Mouse (Mus musculus) cerebellum, postnatal 36 days (tissue): ENCODE measurements around the gene Rps11.
A peak's percentile ranks its signal among the peaks of the same experiment; 100 is the strongest.
"Not testable (repeated sequence)": the region's sequence is repeated elsewhere in the genome, so short reads cannot be mapped to it uniquely, and the experiment has no call there.

Source experiments
- DNase-seq, 2 experiments: peaks; one replicate each; pipeline ENCODE4 v3.0.0; 2021 to 2022; ENCODE audit warnings: mixed read lengths in 2 of 2

The Rps11 gene

GRCm38 (mm10) chr7:45154096-45154992, 30.1 kb upstream of the Rps11 start, which contains the start of the genes Pih1d1 and Aldh16a1:
Gene Pih1d1 (plus strand): TSS chr7:45154303.
Gene Aldh16a1 (minus strand): TSS chr7:45154584.
- peak; percentile 98 for DNase-seq

GRCm38 (mm10) chr7:45153586-45153985, 29.3 kb upstream of the Rps11 start:
- DNase-seq, result no peak

- DNase-seq, result not testable (repeated sequence)
Measured at GRCm38 (mm10) chr7:45153052-45153451, 28.8 kb upstream of the Rps11 start.

GRCm38 (mm10) chr7:45151303-45151702, 27.1 kb upstream of the Rps11 start:
- no peak for DNase-seq

GRCm38 (mm10) chr7:45150321-45150720, 26.1 kb upstream of the Rps11 start:
- no peak for DNase-seq

GRCm38 (mm10) chr7:45149545-45149944, 25.3 kb upstream of the Rps11 start:
- no peak for DNase-seq

- no peak for DNase-seq
Measured at GRCm38 (mm10) chr7:45148534-45149098, 24.4 kb upstream of the Rps11 start.

- DNase-seq, result no peak
Measured at GRCm38 (mm10) chr7:45147899-45148298, 23.7 kb upstream of the Rps11 start.

GRCm38 (mm10) chr7:45147267-45147666, 23.0 kb upstream of the Rps11 start:
- DNase-seq, result no peak

GRCm38 (mm10) chr7:45145460-45145859, 21.2 kb upstream of the Rps11 start:
- DNase-seq, result no peak

GRCm38 (mm10) chr7:45144368-45145174, 20.3 kb upstream of the Rps11 start:
- DNase-seq, result no peak

GRCm38 (mm10) chr7:45141914-45142313, 17.7 kb upstream of the Rps11 start:
- DNase-seq, result no peak

GRCm38 (mm10) chr7:45141319-45141718, 17.1 kb upstream of the Rps11 start:
- DNase-seq, result no peak

GRCm38 (mm10) chr7:45139904-45140723, 15.9 kb upstream of the Rps11 start:
- DNase-seq, result no peak

GRCm38 (mm10) chr7:45138403-45138802, 14.2 kb upstream of the Rps11 start:
- DNase-seq, result no peak

- DNase-seq, result no peak
Measured at GRCm38 (mm10) chr7:45137171-45138006, 13.2 kb upstream of the Rps11 start.

GRCm38 (mm10) chr7:45135993-45136567, 11.8 kb upstream of the Rps11 start, which contains the start of the genes Gm45713 and Flt3l:
Gene Gm45713 (minus strand): TSS chr7:45136231.
Gene Flt3l (minus strand): TSS chr7:45136432.
- DNase-seq, result peak; percentile 89 to 93

- no peak for DNase-seq
Measured at GRCm38 (mm10) chr7:45135370-45135769, 11.1 kb upstream of the Rps11 start.

GRCm38 (mm10) chr7:45134544-45135026, 10.3 kb upstream of the Rps11 start:
- DNase-seq, result no peak

- DNase-seq, result no peak
Measured at GRCm38 (mm10) chr7:45133446-45134159, 9.4 kb upstream of the Rps11 start.
